Mouse (Mus musculus): ENCODE data around the gene D230025D16Rik.
"Not testable (repeated sequence)": the region's sequence is repeated elsewhere in the genome, so short reads cannot be mapped to it uniquely, and the experiment has no call there.

- TF ChIP-seq MAFK (IDR thresholded peaks at IDR 0.05; ENCODE audit: insufficient read depth, low read depth, low read length); ZC3H11A (IDR thresholded peaks at IDR 0.05; ENCODE audit: borderline replicate concordance, low read depth, low read length): not testable (repeated sequence)
Measured at GRCm38 (mm10) chr8:105232321-105232693, 7.4 kb downstream of the D230025D16Rik start.

All from ES-E14 (cell line).